Mouse (Mus musculus) mouse embryonic stem cell (cell line): ENCODE results near the gene Prex1.

ENCODE experiments used
- in situ Hi-C, 2 experiments: fragments of 300-500 bp; cut with MboI; formaldehyde crosslinking; loops; 1 replicate in 1 of 2; 3 replicates in 1 of 2; pipeline ENCODE4 v1.14.3; 2019 to 2020; ENCODE audit warnings: low sequenced_read_pairs in 2 of 2, low pct_unique_long_range_greater_than_20kb in 1 of 2, mixed read lengths in 1 of 2; ENCODE audit not compliant: unreplicated experiment in 1 of 2

Gene Prex1

GRCm38 (mm10) chr2:166592034-166592912 lies 121.4 kb downstream of the Prex1 start:
- in situ Hi-C loops: loop anchor here in 1 of 2 experiments (5.0 kb wide), 1 partner anchor 185 kb away; no protein-coding TSS in a partner anchor

- in situ Hi-C loops: no loop called here
Measured at GRCm38 (mm10) chr2:166584491-166584890, 129.1 kb downstream of the Prex1 start.

GRCm38 (mm10) chr2:166583292-166583691 lies 130.3 kb downstream of the Prex1 start:
- in situ Hi-C loops: no loop called here

GRCm38 (mm10) chr2:166581881-166582583 lies 131.6 kb downstream of the Prex1 start:
- in situ Hi-C loops: no loop called here

- in situ Hi-C loops: no loop called here
Measured at GRCm38 (mm10) chr2:166579793-166580192, 133.8 kb downstream of the Prex1 start.

GRCm38 (mm10) chr2:166579361-166579760 lies 134.3 kb downstream of the Prex1 start:
- in situ Hi-C loops: no loop called here

- in situ Hi-C loops: no loop called here
Measured at GRCm38 (mm10) chr2:166575419-166575818, 138.2 kb downstream of the Prex1 start.

- in situ Hi-C loops: loop anchor here in 1 of 2 experiments (25.0 kb wide), 2 partner anchors 213 to 638 kb away; no protein-coding TSS in a partner anchor
Measured at GRCm38 (mm10) chr2:166574934-166575333, 138.7 kb downstream of the Prex1 start.

GRCm38 (mm10) chr2:166573621-166574020 lies 140.0 kb downstream of the Prex1 start:
- in situ Hi-C loops: loop anchor here in 1 of 2 experiments (25.0 kb wide), 2 partner anchors 211 to 636 kb away; no protein-coding TSS in a partner anchor

- in situ Hi-C loops: loop anchor here in 1 of 2 experiments (25.0 kb wide), 2 partner anchors 210 to 635 kb away; no protein-coding TSS in a partner anchor
Measured at GRCm38 (mm10) chr2:166572297-166572696, 141.3 kb downstream of the Prex1 start.

GRCm38 (mm10) chr2:166569182-166569581 lies 144.4 kb downstream of the Prex1 start:
- in situ Hi-C loops: loop anchor here in 1 of 2 experiments (25.0 kb wide), 2 partner anchors 207 to 632 kb away; no protein-coding TSS in a partner anchor

GRCm38 (mm10) chr2:166565503-166565902 lies 148.1 kb downstream of the Prex1 start:
- in situ Hi-C loops: loop anchor here in 1 of 2 experiments (25.0 kb wide), 2 partner anchors 203 to 628 kb away; no protein-coding TSS in a partner anchor

- in situ Hi-C loops: loop anchor here (5.0 to 25.0 kb wide), 3 partner anchors 202 to 627 kb away; no protein-coding TSS in a partner anchor
Measured at GRCm38 (mm10) chr2:166564455-166564854, 149.2 kb downstream of the Prex1 start.

GRCm38 (mm10) chr2:166563890-166564289 lies 149.7 kb downstream of the Prex1 start:
- in situ Hi-C loops: loop anchor here (5.0 to 25.0 kb wide), 3 partner anchors 202 to 627 kb away; no protein-coding TSS in a partner anchor

GRCm38 (mm10) chr2:166563076-166563475 lies 150.6 kb downstream of the Prex1 start:
- in situ Hi-C loops: loop anchor here (5.0 to 25.0 kb wide), 3 partner anchors 201 to 626 kb away; no protein-coding TSS in a partner anchor

GRCm38 (mm10) chr2:166561781-166562180 lies 151.9 kb downstream of the Prex1 start:
- in situ Hi-C loops: loop anchor here (5.0 to 25.0 kb wide), 3 partner anchors 199 to 624 kb away; no protein-coding TSS in a partner anchor

- in situ Hi-C loops: loop anchor here (5.0 to 25.0 kb wide), 3 partner anchors 199 to 624 kb away; no protein-coding TSS in a partner anchor
Measured at GRCm38 (mm10) chr2:166560826-166561225, 152.8 kb downstream of the Prex1 start.

- in situ Hi-C loops: loop anchor here in 1 of 2 experiments (25.0 kb wide), 2 partner anchors 197 to 622 kb away; no protein-coding TSS in a partner anchor
Measured at GRCm38 (mm10) chr2:166559531-166559930, 154.1 kb downstream of the Prex1 start.
